Mouse (Mus musculus) thymus, postnatal 10 days (tissue): Measurements from ENCODE around the gene Cuedc2.

Experiments used
- DNase-seq, 2 experiments: peaks; one replicate each; pipeline ENCODE4 v3.0.0; 2021; ENCODE audit warnings: low spot score in 2 of 2

Gene Cuedc2

GRCm38 (mm10) chr19:46339287-46339971 is 927 bp upstream of the Cuedc2 start:
- no peak for DNase-seq

- no peak for DNase-seq
Observed at GRCm38 (mm10) chr19:46338942-46339286, 412 bp upstream of the Cuedc2 start.

GRCm38 (mm10) chr19:46337719-46338330 is 677 bp downstream of the Cuedc2 start:
- peak in 1 of 2 experiments; percentile 48 for DNase-seq

- no peak for DNase-seq
Observed at GRCm38 (mm10) chr19:46333906-46334305, 4.6 kb downstream of the Cuedc2 start.

- DNase-seq: no peak
Observed at GRCm38 (mm10) chr19:46332721-46333339, 5.7 kb downstream of the Cuedc2 start.

GRCm38 (mm10) chr19:46331936-46332335 is 6.6 kb downstream of the Cuedc2 start:
- no peak for DNase-seq

GRCm38 (mm10) chr19:46331326-46331725 is 7.2 kb downstream of the Cuedc2 start:
- DNase-seq: no peak

- no peak for DNase-seq
Observed at GRCm38 (mm10) chr19:46330696-46331095, 7.8 kb downstream of the Cuedc2 start.

- DNase-seq: no peak
Observed at GRCm38 (mm10) chr19:46329951-46330350, 8.6 kb downstream of the Cuedc2 start.

GRCm38 (mm10) chr19:46329031-46329641 is 9.4 kb downstream of the Cuedc2 start:
- no peak for DNase-seq

- peak; percentile 83 to 87 for DNase-seq
Observed at GRCm38 (mm10) chr19:46328081-46329030, 10.1 kb downstream of the Cuedc2 start, which contains the start of gene Fbxl15. TSS of gene Fbxl15 (plus strand) at chr19:46328184.

GRCm38 (mm10) chr19:46327531-46328064 is 10.9 kb downstream of the Cuedc2 start:
- DNase-seq: no peak

- peak in 1 of 2 experiments; percentile 48 for DNase-seq
Observed at GRCm38 (mm10) chr19:46326756-46327305, 11.7 kb downstream of the Cuedc2 start, which contains the start of gene Psd. TSS of gene Psd (minus strand) at chr19:46327156.

- no peak for DNase-seq
Observed at GRCm38 (mm10) chr19:46326019-46326755, 12.3 kb downstream of the Cuedc2 start.

- DNase-seq: no peak
Observed at GRCm38 (mm10) chr19:46324918-46325317, 13.6 kb downstream of the Cuedc2 start.

GRCm38 (mm10) chr19:46324366-46324765 is 14.1 kb downstream of the Cuedc2 start:
- no peak for DNase-seq

GRCm38 (mm10) chr19:46323716-46324115 is 14.8 kb downstream of the Cuedc2 start:
- DNase-seq: no peak

GRCm38 (mm10) chr19:46322996-46323572 is 15.4 kb downstream of the Cuedc2 start:
- no peak for DNase-seq

- DNase-seq: no peak
Observed at GRCm38 (mm10) chr19:46322144-46322995, 16.1 kb downstream of the Cuedc2 start.
